10 mouse cellular contexts compared by ENCODE assay signal in the genomic region with DNA sequence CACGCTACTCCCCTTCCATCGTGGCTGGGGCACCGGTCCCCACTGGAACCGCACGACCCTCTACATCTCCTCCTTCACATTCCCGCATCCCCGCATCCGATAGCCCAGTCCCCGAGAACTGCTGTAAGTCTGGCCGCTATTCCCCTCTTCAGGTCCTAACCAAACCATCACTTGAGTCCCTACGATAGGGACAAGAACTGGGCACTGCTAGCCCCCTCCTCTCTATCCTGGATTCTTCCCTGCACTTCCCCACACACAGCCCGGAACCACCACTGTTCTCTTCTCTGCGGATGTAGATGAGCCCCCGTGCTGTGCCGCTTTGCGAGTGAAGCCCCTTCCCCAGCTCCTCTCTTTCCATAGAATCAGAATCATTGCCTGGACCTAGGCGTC. TPM values are rescaled to one million over a fixed set of nuclear protein-coding genes. Genes with fewer than 3 reads are reported as not detected.
DNase-seq lines count a peak whose midpoint lies in the region; ATAC-seq lines count a peak whose summit lies in the region.
"Had no signal": no experiment of that assay in that cellular context is flagged by ENCODE, and none has a peak within 500 bp of the region (broad histone marks: within the 10 kb centered on the region; RNA-seq: fewer than 3 reads in every experiment).

No protein-coding gene starts in this region.

- peaks cover 13% of the 10 kb centered on the region for H3K4me1 ChIP-seq in lung, embryonic 15.5 days
- peaks cover 15% of the 10 kb centered on the region for H3K4me1 ChIP-seq in forebrain, embryonic 16.5 days (replicated peaks; ENCODE audit: control insufficient read depth, insufficient read depth, low read length)
- H3K4me1 ChIP-seq in limb, embryonic 13.5 days, result peaks cover 14% of the 10 kb centered on the region
- 0 out of 2 replicates have a peak, but pooled peaks cover 3% of the 10 kb centered on the region for H3K4me1 ChIP-seq in stomach, embryonic 15.5 days

- WGBS in lung, embryonic 15.5 days, result 3% methylated on average over 17 of the region's 17 CpGs
- WGBS in forebrain, embryonic 16.5 days, result under 1% methylated on average over 16 of the region's 17 CpGs
- WGBS in limb, embryonic 13.5 days, result 2% methylated on average over 17 of the region's 17 CpGs
- WGBS in stomach, embryonic 15.5 days, result 4% methylated on average over 17 of the region's 17 CpGs

- no peak overlapping the region for H3K27ac ChIP-seq in lung, embryonic 15.5 days
- no peak overlapping the region for H3K27ac ChIP-seq in forebrain, embryonic 16.5 days (ENCODE audit: low read length)
- H3K27ac ChIP-seq in limb, embryonic 13.5 days, result no peak overlapping the region
- no peak overlapping the region for H3K27ac ChIP-seq in stomach, embryonic 15.5 days

- DNase-seq in lung, postnatal 25 days (ENCODE audit: low spot score), result no peak
- no peak for DNase-seq in cerebellum, postnatal 25 days
- no peak for DNase-seq in gastrocnemius, postnatal 14 days
- DNase-seq: heart, postnatal 36 days; left cerebral cortex, postnatal 4 days had no signal

- H3K4me3 ChIP-seq in lung, embryonic 15.5 days, result peak overlapping the region; percentile 59
- H3K4me3 ChIP-seq in forebrain, embryonic 16.5 days (replicated peaks; ENCODE audit: low read length), result peak overlapping the region; percentile 65
- peak overlapping the region; percentile 71 for H3K4me3 ChIP-seq in limb, embryonic 13.5 days
- H3K4me3 ChIP-seq in stomach, embryonic 15.5 days (replicated peaks), result peak overlapping the region; percentile 57

- H3K4me2 ChIP-seq in lung, embryonic 15.5 days, result peak overlapping the region; percentile 99
- H3K4me2 ChIP-seq in forebrain, embryonic 16.5 days (ENCODE audit: low read length), result peak overlapping the region; percentile 90
- peak overlapping the region; percentile 83 for H3K4me2 ChIP-seq in limb, embryonic 13.5 days (replicated peaks)
- H3K4me2 ChIP-seq in stomach, embryonic 15.5 days, result peak overlapping the region; percentile 99

- ATAC-seq in lung, embryonic 15.5 days (ENCODE audit: borderline replicate concordance, extremely low read depth, low FRiP score, low TSS enrichment), result no peak
- 0 out of 2 replicates have a peak, but pooled peaks have one; percentile 8 for ATAC-seq in forebrain, embryonic 16.5 days
- ATAC-seq in limb, embryonic 13.5 days (ENCODE audit: low FRiP score, low read depth), result no peak
- no peak for ATAC-seq in stomach, embryonic 15.5 days (ENCODE audit: insufficient read depth, low FRiP score, low read depth)
- ATAC-seq in inflammation-experienced regulatory T-cells, adult 6 months, result no peak

- intact Hi-C loops in gastrocnemius, postnatal 14 days (cut with DNase I; ENCODE audit: low total_unique reads), result loop anchor here (5.0 to 10.0 kb wide), 3 partner anchors 50 to 227 kb away; a partner anchor contains a TSS

- H3K27me3 ChIP-seq in lung, embryonic 15.5 days, result peaks cover 44% of the 10 kb centered on the region
- H3K27me3 ChIP-seq in forebrain, embryonic 16.5 days (replicated peaks; ENCODE audit: control insufficient read depth, insufficient read depth, low read length), result peaks cover 14% of the 10 kb centered on the region; the same call in 1 of the 2 replicates
- H3K27me3 ChIP-seq in limb, embryonic 13.5 days, result peaks cover 35% of the 10 kb centered on the region
- peaks cover 20% of the 10 kb centered on the region for H3K27me3 ChIP-seq in stomach, embryonic 15.5 days (replicated peaks)

- H3K9ac ChIP-seq in lung, embryonic 15.5 days, result no peak overlapping the region
- H3K9ac ChIP-seq in forebrain, embryonic 16.5 days (replicated peaks; ENCODE audit: low read depth, low read length), result peak overlapping the region; percentile 71
- peak overlapping the region; percentile 74 for H3K9ac ChIP-seq in limb, embryonic 13.5 days
- H3K9ac ChIP-seq in stomach, embryonic 15.5 days, result no peak overlapping the region

- no peaks in the 10 kb centered on the region for H3K9me3 ChIP-seq in lung, embryonic 15.5 days
- H3K9me3 ChIP-seq in forebrain, embryonic 16.5 days (ENCODE audit: control insufficient read depth, low read length), result no peaks in the 10 kb centered on the region
- H3K9me3 ChIP-seq in limb, embryonic 13.5 days, result no peaks in the 10 kb centered on the region
- no peaks in the 10 kb centered on the region for H3K9me3 ChIP-seq in stomach, embryonic 15.5 days

- H3K36me3 ChIP-seq in lung, embryonic 15.5 days, result no peaks in the 10 kb centered on the region
- no peaks in the 10 kb centered on the region for H3K36me3 ChIP-seq in forebrain, embryonic 16.5 days (ENCODE audit: control insufficient read depth, insufficient read depth)
- H3K36me3 ChIP-seq in limb, embryonic 13.5 days, result no peaks in the 10 kb centered on the region
- H3K36me3 ChIP-seq in stomach, embryonic 15.5 days, result no peaks in the 10 kb centered on the region

RNA-seq across cellular contexts. Expression of a gene that starts 1.3 kb away (rescaled TPM):
- polyA plus RNA-seq in lung, embryonic 15.5 days (2015; fragmentation: Nextera tagmentation; extraction: Ambion mirVana), result 1.4 and 1.6 TPM in 2 replicates
- polyA plus RNA-seq in forebrain, embryonic 16.5 days (2015; fragmentation: Nextera tagmentation; extraction: Ambion mirVana), result 11.9 and 28.9 TPM in 2 replicates
- 3.1 and 3.5 TPM in 2 replicates for polyA plus RNA-seq in limb, embryonic 13.5 days (2015; fragmentation: Nextera tagmentation; extraction: Ambion mirVana)
- polyA plus RNA-seq in stomach, embryonic 15.5 days (2015; fragmentation: Nextera tagmentation; extraction: Ambion mirVana), result 1.3 and 1.9 TPM in 2 replicates
- polyA plus RNA-seq in inflammation-experienced regulatory T-cells, adult 6 months (2017; shearing (Covaris generic)), result not detected
- total RNA-seq in gastrocnemius, postnatal 14 days (2021), result under 1 TPM; 0.33 to 0.59 TPM
- total RNA-seq: heart, postnatal 36 days had no signal

RNA-seq across cellular contexts. Expression of a gene that starts 13.9 kb away (rescaled TPM):
- 1.0 and 1.7 TPM in 2 replicates for polyA plus RNA-seq in lung, embryonic 15.5 days (2015; fragmentation: Nextera tagmentation; extraction: Ambion mirVana)
- 0.20 TPM in 2 replicates for polyA plus RNA-seq in forebrain, embryonic 16.5 days (2015; fragmentation: Nextera tagmentation; extraction: Ambion mirVana)
- 0.73 and 0.76 TPM in 2 replicates for polyA plus RNA-seq in limb, embryonic 13.5 days (2015; fragmentation: Nextera tagmentation; extraction: Ambion mirVana)
- 7.5 and 8.0 TPM in 2 replicates for polyA plus RNA-seq in stomach, embryonic 15.5 days (2015; fragmentation: Nextera tagmentation; extraction: Ambion mirVana)
- polyA plus RNA-seq in inflammation-experienced regulatory T-cells, adult 6 months (2017; shearing (Covaris generic)), result 10 to 100 TPM; 15.6 to 28.0 (median 24.5) TPM
- total RNA-seq in gastrocnemius, postnatal 14 days (2021), result 1 to 10 TPM; 3.9 to 5.1 TPM

RNA-seq across cellular contexts. Expression of a gene that starts 53.1 kb away (rescaled TPM):
- polyA plus RNA-seq in lung, embryonic 15.5 days (2015; fragmentation: Nextera tagmentation; extraction: Ambion mirVana), result 14.8 and 15.8 TPM in 2 replicates
- polyA plus RNA-seq in forebrain, embryonic 16.5 days (2015; fragmentation: Nextera tagmentation; extraction: Ambion mirVana), result 13.0 and 13.9 TPM in 2 replicates
- 9.6 and 11.4 TPM in 2 replicates for polyA plus RNA-seq in limb, embryonic 13.5 days (2015; fragmentation: Nextera tagmentation; extraction: Ambion mirVana)
- 18.0 and 21.4 TPM in 2 replicates for polyA plus RNA-seq in stomach, embryonic 15.5 days (2015; fragmentation: Nextera tagmentation; extraction: Ambion mirVana)
- 1 to 10 TPM; 2.6 to 7.3 (median 7.1) TPM for polyA plus RNA-seq in inflammation-experienced regulatory T-cells, adult 6 months (2017; shearing (Covaris generic))
- 10 to 100 TPM; 67.6 to 94.0 TPM for total RNA-seq in gastrocnemius, postnatal 14 days (2021)

RNA-seq across cellular contexts. Expression of a gene that starts 53.7 kb away (rescaled TPM):
- not detected in 2 replicates for polyA plus RNA-seq in lung, embryonic 15.5 days (2015; fragmentation: Nextera tagmentation; extraction: Ambion mirVana)
- polyA plus RNA-seq in forebrain, embryonic 16.5 days (2015; fragmentation: Nextera tagmentation; extraction: Ambion mirVana), result not detected in 2 replicates
- polyA plus RNA-seq in limb, embryonic 13.5 days (2015; fragmentation: Nextera tagmentation; extraction: Ambion mirVana), result 0.29 TPM in 1 of 2 replicates, not detected in the other
- polyA plus RNA-seq in stomach, embryonic 15.5 days (2015; fragmentation: Nextera tagmentation; extraction: Ambion mirVana), result 0.05 TPM in 1 of 2 replicates, not detected in the other
- polyA plus RNA-seq in inflammation-experienced regulatory T-cells, adult 6 months (2017; shearing (Covaris generic)), result not detected
- not detected for total RNA-seq in gastrocnemius, postnatal 14 days (2021)
- total RNA-seq: heart, postnatal 36 days; left cerebral cortex, postnatal 4 days had no signal

Comparison
In these comparisons a context has a peak if more than half of its experiments do, and no peak if none do; other contexts are left out.
1. H3K9ac ChIP-seq: peak in forebrain, embryonic 16.5 days (single experiment) and limb, embryonic 13.5 days (single experiment); none in lung, embryonic 15.5 days (single experiment) and stomach, embryonic 15.5 days (single experiment).
2. Peak in every context shown above with its lines, with median percentiles within 50 percentile points of each other: H3K4me2 ChIP-seq and H3K4me3 ChIP-seq.